Mouse (Mus musculus) adrenal gland, postnatal 14 days (tissue): ENCODE data around the gene Iqgap3. TPM values are rescaled to one million over a fixed set of nuclear protein-coding genes. Genes with fewer than 3 reads are reported as not detected.
A peak's percentile ranks its signal among the peaks of the same experiment; 100 is the strongest.

Source experiments
- DNase-seq: peaks from one replicate; pipeline ENCODE4 v3.0.0; 2021; ENCODE audit warnings: mixed read lengths
- total RNA-seq: library from RNA; stranded (reverse); gene quantifications from 2 replicates; pipeline ENCODE4 v1.2.3, GENCODE M21; 2021

Iqgap3 gene
- total RNA-seq, 1 experiment from 2014 or later, result 8.0 TPM

- peak; percentile 96 for DNase-seq
Measured at GRCm38 (mm10) chr3:88138336-88139242, 56.8 kb downstream of the Iqgap3 start.

- peak; percentile 50 for DNase-seq
Measured at GRCm38 (mm10) chr3:88139243-88140177, 57.7 kb downstream of the Iqgap3 start.

GRCm38 (mm10) chr3:88140178-88140902 is 58.6 kb downstream of the Iqgap3 start:
- no peak for DNase-seq

- no peak for DNase-seq
Measured at GRCm38 (mm10) chr3:88140903-88141430, 59.2 kb downstream of the Iqgap3 start.

- DNase-seq, result peak; percentile 49
Measured at GRCm38 (mm10) chr3:88141439-88141786, 59.6 kb downstream of the Iqgap3 start.

- peak; percentile 98 for DNase-seq
Measured at GRCm38 (mm10) chr3:88141787-88142523, 60.2 kb downstream of the Iqgap3 start, which contains the start of gene Mef2d. TSS of gene Mef2d (plus strand) at chr3:88142372.

- peak; percentile 82 for DNase-seq
Measured at GRCm38 (mm10) chr3:88142546-88142915, 60.8 kb downstream of the Iqgap3 start.

DNA sequence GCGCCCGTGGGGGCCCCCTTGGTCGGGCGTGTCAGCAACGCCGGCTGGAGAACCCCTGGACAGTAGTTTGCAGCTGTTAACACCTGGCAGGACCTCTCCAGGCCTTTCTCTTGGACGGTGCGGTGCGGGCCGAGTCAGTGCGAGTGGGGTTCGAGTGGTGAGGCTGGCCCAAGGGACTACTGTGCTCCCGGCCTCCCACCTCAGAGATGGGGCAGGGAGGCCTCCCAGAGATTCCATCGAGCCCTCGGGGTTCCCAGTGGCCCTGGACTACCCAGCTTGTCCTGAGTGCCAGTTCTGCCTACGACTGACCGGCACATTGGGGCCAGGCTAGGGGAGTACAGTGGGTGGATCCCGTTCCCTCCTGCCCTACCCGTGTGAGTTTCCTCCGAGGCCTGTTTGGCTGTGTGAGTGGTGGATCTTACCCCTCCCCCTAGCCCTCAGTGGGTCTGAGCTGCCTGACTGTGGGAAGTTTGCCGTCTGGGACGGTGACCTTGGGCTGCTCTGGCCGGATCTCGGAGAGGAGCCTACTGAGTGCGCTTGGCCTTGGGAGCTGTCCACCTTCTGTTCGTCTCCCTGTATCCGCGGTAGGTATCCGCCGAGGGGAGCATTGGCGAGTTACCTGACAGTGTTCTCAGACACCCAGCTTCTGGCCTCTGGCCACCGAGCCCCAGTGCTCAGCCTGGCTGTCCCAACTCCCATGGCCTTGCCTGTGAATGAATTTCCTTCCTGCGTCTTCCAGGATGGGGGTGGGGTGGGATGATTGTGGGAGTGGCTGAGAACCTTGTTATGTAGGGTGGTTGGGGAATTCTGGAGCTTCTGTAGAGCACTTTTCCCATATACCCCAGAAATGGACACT is 61.4 kb downstream of the Iqgap3 start:
- DNase-seq, result peak; percentile 90

- DNase-seq, result no peak
Measured at GRCm38 (mm10) chr3:88143961-88144486, 62.3 kb downstream of the Iqgap3 start.

DNA sequence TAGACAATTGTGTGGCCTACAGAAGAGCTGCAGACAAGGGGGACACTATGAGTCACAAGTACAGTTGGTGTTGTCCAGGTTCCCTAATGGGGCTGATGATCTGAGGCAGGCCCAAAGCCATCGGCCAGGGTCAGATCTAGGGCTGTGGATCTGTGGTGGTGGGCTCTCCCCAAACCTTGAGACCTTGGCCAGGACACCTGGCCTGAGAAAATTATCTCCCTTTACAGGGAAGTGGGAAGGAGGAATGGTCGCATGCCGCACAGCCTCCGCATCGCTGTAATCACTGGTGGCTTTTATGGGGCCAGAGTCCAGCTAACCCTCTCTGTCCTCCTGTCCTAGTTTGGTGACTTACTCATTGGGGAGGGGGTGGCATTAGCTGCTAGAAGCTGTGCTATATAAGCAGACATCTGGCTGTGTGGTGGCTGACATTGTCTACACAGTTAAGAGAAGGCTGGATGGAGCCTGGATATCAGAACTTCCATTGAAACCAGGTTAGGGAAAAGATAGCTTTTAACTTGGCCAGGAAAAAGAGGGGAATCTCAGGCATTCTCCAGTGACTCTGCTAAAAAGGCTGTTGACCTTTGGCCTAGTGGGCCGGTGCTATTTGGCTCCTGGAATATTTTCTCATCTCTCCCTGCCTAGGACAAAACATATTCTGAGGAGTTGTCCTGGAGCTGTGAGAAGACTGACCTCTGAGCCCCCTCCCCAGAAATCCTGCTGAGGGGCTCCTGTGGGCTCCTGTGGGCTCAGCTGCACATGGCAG is 63.1 kb downstream of the Iqgap3 start:
- no peak for DNase-seq

- peak; percentile 67 for DNase-seq
Measured at GRCm38 (mm10) chr3:88145411-88145782, 63.6 kb downstream of the Iqgap3 start.

GRCm38 (mm10) chr3:88145952-88146351 is 64.2 kb downstream of the Iqgap3 start:
- DNase-seq, result peak; percentile 81

DNA sequence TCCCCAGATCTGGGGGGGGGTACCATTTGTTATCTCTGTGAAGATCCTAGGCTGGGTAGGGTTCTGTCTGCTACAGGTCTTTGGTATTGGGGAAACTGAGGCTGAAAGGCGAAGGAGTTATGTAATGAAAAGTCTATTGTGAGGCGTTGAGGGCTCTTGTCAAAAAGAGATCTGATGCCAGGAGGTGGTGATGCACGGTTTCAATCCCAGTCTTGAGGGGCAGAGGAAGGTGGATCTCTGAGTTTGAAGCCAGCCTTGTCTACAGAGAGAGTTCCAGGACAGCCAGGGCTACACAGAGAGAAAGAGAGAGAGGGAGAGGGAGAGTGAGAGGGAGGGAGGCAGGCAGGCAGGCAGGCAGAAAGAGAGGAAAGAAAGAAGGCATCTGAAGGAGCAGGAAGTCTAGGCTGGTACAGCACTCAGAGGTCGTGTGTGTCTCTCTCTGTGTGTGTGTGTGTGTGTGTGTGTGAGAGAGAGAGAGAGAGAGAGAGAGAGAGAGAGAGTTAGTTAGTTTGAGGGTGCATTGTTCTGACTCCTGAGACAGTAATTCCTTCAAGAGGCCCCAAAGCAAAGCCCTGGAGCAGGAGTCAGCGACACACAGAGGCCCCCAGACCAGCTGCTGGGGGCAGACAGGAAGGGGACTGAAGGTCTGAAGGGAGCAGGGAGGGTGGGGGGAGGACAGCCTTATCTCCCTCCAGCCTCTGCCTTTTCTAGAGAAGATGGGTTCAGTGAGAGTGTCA is 64.8 kb downstream of the Iqgap3 start:
- DNase-seq, result no peak

GRCm38 (mm10) chr3:88147444-88147843 is 65.7 kb downstream of the Iqgap3 start:
- DNase-seq, result no peak

DNA sequence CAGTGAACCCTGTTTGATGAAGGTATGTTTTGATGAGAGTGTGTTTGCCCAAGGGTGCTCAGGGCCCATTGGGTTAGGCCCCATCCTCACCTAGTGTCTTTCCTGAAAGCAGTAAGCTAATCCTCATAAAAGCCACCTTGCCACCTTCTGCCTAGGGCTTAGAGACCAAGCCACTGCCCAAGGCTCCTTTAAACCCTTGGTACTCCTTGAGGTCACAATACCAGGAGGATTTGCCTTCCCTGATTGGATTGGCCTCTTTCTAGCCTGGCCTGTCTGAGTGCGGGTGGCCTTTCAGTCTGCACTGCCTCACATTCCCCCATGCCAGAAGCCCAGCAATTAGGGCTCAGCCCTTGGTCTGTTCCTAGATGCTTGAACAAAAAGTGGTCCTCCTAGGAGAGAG is 66.1 kb downstream of the Iqgap3 start:
- DNase-seq, result no peak

DNA sequence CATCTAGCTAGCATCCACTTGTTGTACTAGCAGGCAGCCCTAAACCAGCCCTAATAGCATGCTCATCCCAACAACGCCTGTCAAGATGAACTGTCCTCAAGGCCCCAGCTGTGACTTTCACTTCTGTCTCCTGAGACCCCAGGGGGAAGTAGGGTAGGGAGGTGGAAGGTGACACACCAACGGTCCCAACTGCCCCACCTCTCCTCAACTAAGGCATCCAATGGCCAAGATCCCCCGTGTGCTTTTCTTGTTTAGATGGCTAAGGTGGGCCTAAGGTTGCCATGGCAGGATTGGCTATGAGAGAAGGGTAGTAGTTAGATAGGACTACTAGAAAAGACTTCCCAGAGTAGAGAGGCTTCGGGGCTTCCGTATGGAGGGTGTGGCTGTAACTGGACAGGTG is 66.6 kb downstream of the Iqgap3 start:
- DNase-seq, result no peak

- peak; percentile 92 for DNase-seq
Measured at GRCm38 (mm10) chr3:88148776-88149509, 67.2 kb downstream of the Iqgap3 start.

GRCm38 (mm10) chr3:88149510-88149974 is 67.8 kb downstream of the Iqgap3 start:
- DNase-seq, result no peak
